Mouse (Mus musculus): ENCODE results near the gene Gstp1.

- TF ChIP-seq GATA1 (IDR thresholded peaks at IDR 0.05; ENCODE audit: low read length): no peak
- no peak for TF ChIP-seq TAL1 (IDR thresholded peaks at IDR 0.05; ENCODE audit: low read length)
Observed at GRCm38 (mm10) chr19:3992416-3992815, 45.4 kb downstream of the Gstp1 start, which contains the start of gene Tbx10.

All from erythroblast, embryonic 14.5 days (primary cell).